Mouse (Mus musculus): ENCODE results near the gene Tfeb. TPM values are rescaled to one million over a fixed set of nuclear protein-coding genes. Genes with fewer than 3 reads are reported as not detected.
A peak's percentile ranks its signal among the peaks of the same experiment; 100 is the strongest.

Tfeb gene
- total RNA-seq, 2 experiments from 2014 or later, result 85.3 to 93.9 TPM

- intact Hi-C loops (cut with DNase I), result no loop called here
- TF ChIP-seq CTCF (IDR thresholded peaks at IDR 0.05), result no peak
- DNase-seq, result peak; percentile 91
- peak overlapping the region; percentile 94 for H3K27ac ChIP-seq
- peak overlapping the region; percentile 51 for H3K4me3 ChIP-seq
Observed at GRCm38 (mm10) chr17:47762518-47763340, 25.9 kb downstream of the Tfeb start.

- intact Hi-C loops (cut with DNase I), result no loop called here
- peak overlapping the region; percentile 90 for H3K27ac ChIP-seq
Observed at GRCm38 (mm10) chr17:47765986-47766385, 29.2 kb downstream of the Tfeb start.

GRCm38 (mm10) chr17:47766407-47767043, 29.7 kb downstream of the Tfeb start:
- TF ChIP-seq CTCF (IDR thresholded peaks at IDR 0.05), result no peak
- intact Hi-C loops (cut with DNase I), result no loop called here
- peak overlapping the region; percentile 9; the same call in 1 of the 2 replicates for H3K4me3 ChIP-seq
- H3K27ac ChIP-seq, result peak overlapping the region; percentile 90
- no peak for DNase-seq

More at GRCm38 (mm10) chr17:47765986-47766385, 29.2 kb downstream of the Tfeb start:
- DNase-seq, result peak; percentile 62
- TF ChIP-seq CTCF (IDR thresholded peaks at IDR 0.05), result no peak
- peak overlapping the region; percentile 9; the same call in 1 of the 2 replicates for H3K4me3 ChIP-seq

- intact Hi-C loops (cut with DNase I), result no loop called here
- no peak for TF ChIP-seq CTCF (IDR thresholded peaks at IDR 0.05)
- Histone ChIP-seq H3K27ac (peak overlapping the region; percentile 90), H3K4me3 (peak overlapping the region; percentile 9; the same call in 1 of the 2 replicates)
- DNase-seq, result no peak
Observed at GRCm38 (mm10) chr17:47767081-47767455, 30.2 kb downstream of the Tfeb start.

GRCm38 (mm10) chr17:47767456-47768141, 30.8 kb downstream of the Tfeb start:
- intact Hi-C loops (cut with DNase I), result no loop called here
- TF ChIP-seq CTCF (IDR thresholded peaks at IDR 0.05), result no peak
- peak overlapping the region; percentile 90 for H3K27ac ChIP-seq

GRCm38 (mm10) chr17:47768707-47769276, 32.0 kb downstream of the Tfeb start:
- TF ChIP-seq CTCF (IDR thresholded peaks at IDR 0.05), result peak; percentile 61
- peak; percentile 87 for DNase-seq
- intact Hi-C loops (cut with DNase I), result no loop called here
- Histone ChIP-seq H3K27ac (peak overlapping the region; percentile 90), H3K4me3 (peak overlapping the region; percentile 64)

More at GRCm38 (mm10) chr17:47767456-47768141, 30.8 kb downstream of the Tfeb start:
- DNase-seq, result no peak
- peak overlapping the region; percentile 64 for H3K4me3 ChIP-seq

GRCm38 (mm10) chr17:47769389-47770299, 32.8 kb downstream of the Tfeb start:
- peak overlapping the region; percentile 90 for H3K27ac ChIP-seq
- no peak for TF ChIP-seq CTCF (IDR thresholded peaks at IDR 0.05)
- H3K4me3 ChIP-seq, result peak overlapping the region; percentile 64
- DNase-seq, result no peak
- intact Hi-C loops (cut with DNase I), result loop anchor here (5.0 kb wide), 1 partner anchor 32 kb away; the partner anchor contains the start of gene Tfeb

- Histone ChIP-seq H3K4me3 (peak overlapping the region; percentile 26; the same call in 1 of the 2 replicates), H3K27ac (peak overlapping the region; percentile 73)
- no peak for TF ChIP-seq CTCF (IDR thresholded peaks at IDR 0.05)
- intact Hi-C loops (cut with DNase I), result loop anchor here (5.0 kb wide), 1 partner anchor 36 kb away; the partner anchor contains the start of gene Tfeb
- DNase-seq, result peak; percentile 66
Observed at GRCm38 (mm10) chr17:47773604-47774003, 36.8 kb downstream of the Tfeb start.

- no peak for TF ChIP-seq CTCF (IDR thresholded peaks at IDR 0.05)
- DNase-seq, result no peak
- Histone ChIP-seq H3K27ac (peak overlapping the region; percentile 43; the same call in 1 of the 2 replicates), H3K4me3 (no peak overlapping the region)
- intact Hi-C loops (cut with DNase I), result no loop called here
Observed at GRCm38 (mm10) chr17:47777141-47777540, 40.3 kb downstream of the Tfeb start.

GRCm38 (mm10) chr17:47780470-47780869, 43.6 kb downstream of the Tfeb start:
- Histone ChIP-seq H3K27ac (no peak overlapping the region), H3K4me3 (no peak overlapping the region)
- TF ChIP-seq CTCF (IDR thresholded peaks at IDR 0.05), result no peak
- intact Hi-C loops (cut with DNase I), result no loop called here
- DNase-seq, result no peak

- no peak for TF ChIP-seq CTCF (IDR thresholded peaks at IDR 0.05)
- Histone ChIP-seq H3K27ac (no peak overlapping the region), H3K4me3 (no peak overlapping the region)
- intact Hi-C loops (cut with DNase I), result no loop called here
- no peak for DNase-seq
Observed at GRCm38 (mm10) chr17:47782486-47782885, 45.7 kb downstream of the Tfeb start.
